Mouse (Mus musculus) bone marrow macrophage, adult 2 months (primary cell): Measurements from ENCODE around the gene Pax7.

ENCODE experiments used
- CTCF ChIP-seq: IDR thresholded peaks from 2 replicates; pipeline ENCODE4 v1.5.1; 2012; ENCODE audit warnings: low read depth, mild to moderate bottlenecking, low read length, moderate library complexity
- POLR2A ChIP-seq: IDR thresholded peaks from 2 replicates; pipeline ENCODE4 v1.6.1; 2012; ENCODE audit warnings: mild to moderate bottlenecking, low read depth, low read length, borderline replicate concordance

GRCm38 (mm10) chr4:139703468-139703867 is 129.9 kb downstream of the Pax7 start:
- no peak for TF ChIP-seq POLR2A
- TF ChIP-seq CTCF = no peak
